Mouse (Mus musculus): ENCODE results near the gene Ddx41. TPM values are rescaled to one million over a fixed set of nuclear protein-coding genes. Genes with fewer than 3 reads are reported as not detected.

Gene Ddx41
- polyA plus RNA-seq, 1 experiment, result 61.1 TPM

GRCm38 (mm10) chr13:55544792-55545191 lies 8.3 kb upstream of the Ddx41 start:
- TF ChIP-seq CTCF (IDR thresholded peaks at IDR 0.05; ENCODE audit: insufficient read depth, low read length), result no peak
- TF ChIP-seq POLR2A (IDR thresholded peaks at IDR 0.05; ENCODE audit: borderline replicate concordance, extremely low read depth, low read depth, low read length), result no peak
- DNase-seq, result no peak
- WGBS, result 88% methylated on average over 6 of the region's 6 CpGs
- Histone ChIP-seq H3K4me1 (ENCODE audit: control insufficient read depth, insufficient read depth, low read length) (no peaks in the 10 kb centered on the region), H3K4me3 (replicated peaks; ENCODE audit: extremely low read depth, low read depth, low read length) (no peak overlapping the region)

DNA sequence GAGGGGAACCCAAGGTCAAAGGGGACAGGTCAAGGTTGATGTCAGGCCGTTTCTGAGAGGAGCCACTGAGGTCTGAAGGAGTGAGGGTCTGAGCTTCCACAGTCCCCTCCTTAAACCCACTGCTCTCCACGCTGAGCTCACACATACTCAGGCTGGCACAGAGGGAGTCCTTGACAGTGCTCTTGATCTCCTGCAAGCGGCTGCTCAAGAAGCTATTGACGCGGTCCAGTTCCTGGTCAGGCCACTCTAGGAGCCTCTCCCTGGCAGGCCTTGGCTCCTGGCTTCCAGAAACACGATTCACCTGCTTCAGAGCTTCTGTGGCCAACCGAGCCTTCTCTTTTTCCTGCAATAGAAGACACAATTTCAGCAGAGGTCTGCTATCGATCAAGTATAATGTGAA lies 7.0 kb upstream of the Ddx41 start:
- TF ChIP-seq POLR2A (IDR thresholded peaks at IDR 0.05; ENCODE audit: borderline replicate concordance, extremely low read depth, low read depth, low read length) (no peak), CTCF (IDR thresholded peaks at IDR 0.05; ENCODE audit: insufficient read depth, low read length) (no peak)
- 69% methylated on average over 8 of the region's 8 CpGs for WGBS
- Histone ChIP-seq H3K4me3 (replicated peaks; ENCODE audit: extremely low read depth, low read depth, low read length) (no peak overlapping the region), H3K4me1 (ENCODE audit: control insufficient read depth, insufficient read depth, low read length) (no peaks in the 10 kb centered on the region)
- DNase-seq, result peak; percentile 34

DNA sequence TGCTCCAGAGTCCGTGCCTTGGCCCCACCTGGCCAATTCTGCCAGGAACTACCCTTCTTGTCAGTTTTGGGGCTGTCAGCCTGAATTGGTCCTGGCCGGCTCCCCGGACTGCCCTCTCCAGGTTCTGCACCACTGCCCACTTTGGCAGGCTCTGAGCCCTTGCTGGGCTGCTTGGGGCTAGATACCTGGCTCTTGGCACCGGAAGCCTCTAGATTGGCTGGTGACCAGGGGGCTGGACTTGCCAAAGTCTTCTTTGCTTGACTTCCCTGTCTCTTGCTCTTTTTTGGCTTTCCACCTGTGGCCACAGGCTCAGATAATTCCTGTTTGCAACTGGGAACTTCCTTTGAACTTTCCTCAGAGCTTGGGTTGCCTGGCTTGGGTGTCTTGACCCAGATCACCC lies 6.4 kb upstream of the Ddx41 start:
- Histone ChIP-seq H3K4me1 (ENCODE audit: control insufficient read depth, insufficient read depth, low read length) (no peaks in the 10 kb centered on the region), H3K4me3 (replicated peaks; ENCODE audit: extremely low read depth, low read depth, low read length) (no peak overlapping the region)
- peak; percentile 54 for DNase-seq
- TF ChIP-seq CTCF (IDR thresholded peaks at IDR 0.05; ENCODE audit: insufficient read depth, low read length), result no peak
- no peak for TF ChIP-seq POLR2A (IDR thresholded peaks at IDR 0.05; ENCODE audit: borderline replicate concordance, extremely low read depth, low read depth, low read length)
- 88% methylated on average over 4 of the region's 4 CpGs for WGBS

DNA sequence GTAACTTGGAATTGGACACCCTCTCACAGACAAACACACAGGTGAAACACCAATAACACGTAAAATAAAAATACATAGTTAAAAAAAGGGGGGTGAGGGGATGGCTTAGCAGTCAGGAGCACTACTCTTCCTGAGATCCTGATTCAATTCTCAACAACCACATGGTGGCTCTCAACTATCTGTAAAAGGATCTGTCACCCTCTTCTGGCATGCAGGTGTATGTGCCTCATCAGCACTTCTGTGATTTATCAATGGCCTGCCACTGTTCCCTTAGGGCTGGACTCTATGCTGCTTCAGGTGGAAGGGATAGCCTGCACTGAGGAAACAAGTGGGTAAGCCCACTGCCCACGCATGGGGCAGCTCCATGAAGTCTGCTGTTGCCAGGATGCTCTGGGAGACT lies 4.5 kb upstream of the Ddx41 start:
- 88% methylated on average over 2 of the region's 2 CpGs for WGBS
- H3K4me1 ChIP-seq (ENCODE audit: control insufficient read depth, insufficient read depth, low read length), result no peaks in the 10 kb centered on the region
- TF ChIP-seq CTCF (IDR thresholded peaks at IDR 0.05; ENCODE audit: insufficient read depth, low read length) (no peak), POLR2A (IDR thresholded peaks at IDR 0.05; ENCODE audit: borderline replicate concordance, extremely low read depth, low read depth, low read length) (no peak)
- DNase-seq, result no peak
- no peak overlapping the region for H3K4me3 ChIP-seq (replicated peaks; ENCODE audit: extremely low read depth, low read depth, low read length)

DNA sequence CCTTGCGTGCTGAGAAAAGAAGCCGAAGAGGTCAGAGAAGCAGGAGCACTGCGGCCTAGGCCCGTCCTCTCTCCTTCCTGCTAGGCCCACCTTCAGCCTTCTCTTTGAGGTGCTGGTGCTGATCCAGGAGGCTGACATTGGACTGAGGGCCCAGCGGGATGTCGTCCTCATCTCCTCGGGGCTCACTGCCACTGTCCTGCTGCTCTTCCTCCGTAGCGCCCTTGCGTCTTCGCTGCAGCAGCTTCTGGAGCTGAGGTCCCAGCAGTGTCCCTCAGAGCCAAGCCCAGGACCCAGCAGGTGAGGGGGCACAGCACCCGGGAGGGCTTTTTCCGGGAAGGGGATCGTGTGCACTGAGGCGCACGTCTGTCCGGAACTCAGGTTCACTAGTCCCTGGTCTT lies 663 bp downstream of the Ddx41 start:
- TF ChIP-seq POLR2A (IDR thresholded peaks at IDR 0.05; ENCODE audit: borderline replicate concordance, extremely low read depth, low read depth, low read length) (no peak), CTCF (IDR thresholded peaks at IDR 0.05; ENCODE audit: insufficient read depth, low read length) (no peak)
- Histone ChIP-seq H3K4me1 (ENCODE audit: control insufficient read depth, insufficient read depth, low read length) (no peaks in the 10 kb centered on the region; the same call in 1 of the 2 replicates), H3K4me3 (replicated peaks; ENCODE audit: extremely low read depth, low read depth, low read length) (peak overlapping the region; percentile 75)
- no peak for DNase-seq
- WGBS, result 14% methylated on average over 17 of the region's 17 CpGs

DNA sequence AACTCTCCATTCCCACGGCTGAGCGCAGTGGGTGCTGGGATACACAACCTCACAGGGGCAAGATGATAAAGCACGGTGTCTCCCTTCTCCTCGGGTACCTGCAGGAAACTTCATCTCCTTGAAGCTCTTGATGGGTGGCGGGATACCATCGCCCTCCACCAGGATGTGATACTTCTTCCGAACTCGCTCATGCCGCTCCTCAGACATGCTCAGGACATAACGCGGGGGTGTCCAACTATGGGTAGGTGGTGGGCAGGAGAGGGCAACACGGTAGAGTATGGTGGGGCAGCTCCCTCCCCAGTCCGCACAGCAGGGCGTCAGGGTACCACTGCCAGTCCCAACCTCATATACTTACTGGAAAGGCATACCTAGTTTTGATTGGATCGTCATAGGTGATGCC lies 1.3 kb downstream of the Ddx41 start:
- Histone ChIP-seq H3K4me3 (replicated peaks; ENCODE audit: extremely low read depth, low read depth, low read length) (no peak overlapping the region), H3K4me1 (ENCODE audit: control insufficient read depth, insufficient read depth, low read length) (no peaks in the 10 kb centered on the region; the same call in 1 of the 2 replicates)
- DNase-seq, result no peak
- WGBS, result 86% methylated on average over 15 of the region's 15 CpGs
- no peak for TF ChIP-seq POLR2A (IDR thresholded peaks at IDR 0.05; ENCODE audit: borderline replicate concordance, extremely low read depth, low read depth, low read length)
- TF ChIP-seq CTCF (IDR thresholded peaks at IDR 0.05; ENCODE audit: insufficient read depth, low read length), result no peak

- TF ChIP-seq CTCF (IDR thresholded peaks at IDR 0.05; ENCODE audit: insufficient read depth, low read length), result no peak
- no peak for TF ChIP-seq POLR2A (IDR thresholded peaks at IDR 0.05; ENCODE audit: borderline replicate concordance, extremely low read depth, low read depth, low read length)
- peak within 1 kb of the TSS; percentile 39 for H3K4me3 ChIP-seq (replicated peaks; ENCODE audit: extremely low read depth, low read depth, low read length)
- 70% methylated on average over 8 of the region's 8 CpGs for WGBS
- no peak for DNase-seq
- no peaks in the 10 kb centered on the region for H3K4me1 ChIP-seq (ENCODE audit: control insufficient read depth, insufficient read depth, low read length)
Observed at GRCm38 (mm10) chr13:55529198-55529915, 7.1 kb downstream of the Ddx41 start, which contains the start of gene Dok3. Gene Dok3 (minus strand): TSS chr13:55529296.

- Histone ChIP-seq H3K4me3 (replicated peaks; ENCODE audit: extremely low read depth, low read depth, low read length) (peak overlapping the region; percentile 39), H3K4me1 (ENCODE audit: control insufficient read depth, insufficient read depth, low read length) (no peaks in the 10 kb centered on the region)
- no peak for TF ChIP-seq CTCF (IDR thresholded peaks at IDR 0.05; ENCODE audit: insufficient read depth, low read length)
- TF ChIP-seq POLR2A (IDR thresholded peaks at IDR 0.05; ENCODE audit: borderline replicate concordance, extremely low read depth, low read depth, low read length), result no peak
- DNase-seq, result no peak
- 59% methylated on average over 18 of the region's 18 CpGs for WGBS
Observed at GRCm38 (mm10) chr13:55527834-55528772, 8.4 kb downstream of the Ddx41 start.

DNA sequence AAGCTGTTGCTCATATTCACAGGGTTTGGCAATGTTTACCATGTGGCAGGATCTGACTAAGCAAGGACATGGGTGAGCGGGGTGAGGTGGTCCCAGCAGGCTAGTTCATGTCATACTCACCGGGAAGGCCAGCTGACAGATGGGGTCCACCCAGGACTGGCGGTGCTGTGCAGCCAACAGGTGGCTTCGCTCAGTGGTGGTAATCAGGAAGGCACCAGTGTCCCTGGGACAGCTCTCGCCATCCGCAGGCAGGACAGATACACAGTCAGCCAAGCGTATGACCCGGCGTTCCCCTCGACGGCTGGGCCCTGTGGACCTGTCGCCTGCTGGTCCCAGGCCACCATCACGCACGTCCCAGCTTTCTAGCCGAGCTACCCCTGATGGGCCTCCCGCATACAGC lies 9.2 kb downstream of the Ddx41 start:
- no peaks in the 10 kb centered on the region for H3K4me1 ChIP-seq (ENCODE audit: control insufficient read depth, insufficient read depth, low read length)
- no peak overlapping the region for H3K4me3 ChIP-seq (replicated peaks; ENCODE audit: extremely low read depth, low read depth, low read length)
- WGBS, result 77% methylated on average over 16 of the region's 16 CpGs
- no peak for TF ChIP-seq CTCF (IDR thresholded peaks at IDR 0.05; ENCODE audit: insufficient read depth, low read length)
- TF ChIP-seq POLR2A (IDR thresholded peaks at IDR 0.05; ENCODE audit: borderline replicate concordance, extremely low read depth, low read depth, low read length), result no peak
- DNase-seq, result no peak

Data from lung, adult 2 months (tissue).